Mouse (Mus musculus) skeletal muscle tissue, adult 2 months (tissue): ENCODE measurements around the gene Nsfl1c.

ENCODE experiments used
- DNase-seq: peaks from one replicate; pipeline ENCODE4 v3.0.0-alpha.2; 2012; ENCODE audit warnings: low read depth, low spot score

The Nsfl1c gene

GRCm38 (mm10) chr2:151543063-151543895, 49.3 kb downstream of the Nsfl1c start:
- DNase-seq, result peak; percentile 27

- no peak for DNase-seq
These were observed 50.7 kb downstream of the Nsfl1c start for GRCm38 (mm10) chr2:151544673-151545072.

- DNase-seq, result no peak
These were observed 52.6 kb downstream of the Nsfl1c start for GRCm38 (mm10) chr2:151546571-151546970.

DNA sequence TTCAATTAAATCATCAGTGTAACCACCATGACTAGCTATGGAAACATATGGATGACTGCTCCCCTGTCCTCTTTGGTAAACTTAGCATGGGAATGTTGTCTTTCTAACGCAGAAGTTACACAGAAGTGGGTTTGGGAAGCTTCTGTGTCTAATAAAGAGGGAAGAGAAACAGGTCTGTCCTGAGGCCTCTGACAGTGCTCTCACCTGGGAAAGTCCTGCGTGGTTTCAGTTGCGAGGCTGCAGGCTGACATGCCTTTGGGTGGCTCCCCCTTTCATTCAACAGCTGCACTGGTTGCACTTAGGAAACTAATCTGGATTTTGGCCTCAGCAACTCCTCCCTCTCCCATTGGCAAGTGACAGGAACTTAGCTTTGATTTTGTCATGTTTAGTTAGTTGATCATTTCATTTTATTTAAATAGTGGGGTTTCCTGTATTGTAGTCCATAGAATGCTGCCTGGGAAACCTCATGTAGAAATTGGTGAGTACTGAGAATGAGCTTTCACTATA, 55.7 kb downstream of the Nsfl1c start:
- no peak for DNase-seq
